Mouse (Mus musculus): ENCODE data around the gene Gm11938. TPM values are rescaled to one million over a fixed set of nuclear protein-coding genes. Genes with fewer than 3 reads are reported as not detected.
A peak's percentile ranks its signal among the peaks of the same experiment; 100 is the strongest.
"Not testable (repeated sequence)": the region's sequence is repeated elsewhere in the genome, so short reads cannot be mapped to it uniquely, and the experiment has no call there.

The Gm11938 gene
- polyA plus RNA-seq, 1 experiment from 2014 or later = not detected

DNA sequence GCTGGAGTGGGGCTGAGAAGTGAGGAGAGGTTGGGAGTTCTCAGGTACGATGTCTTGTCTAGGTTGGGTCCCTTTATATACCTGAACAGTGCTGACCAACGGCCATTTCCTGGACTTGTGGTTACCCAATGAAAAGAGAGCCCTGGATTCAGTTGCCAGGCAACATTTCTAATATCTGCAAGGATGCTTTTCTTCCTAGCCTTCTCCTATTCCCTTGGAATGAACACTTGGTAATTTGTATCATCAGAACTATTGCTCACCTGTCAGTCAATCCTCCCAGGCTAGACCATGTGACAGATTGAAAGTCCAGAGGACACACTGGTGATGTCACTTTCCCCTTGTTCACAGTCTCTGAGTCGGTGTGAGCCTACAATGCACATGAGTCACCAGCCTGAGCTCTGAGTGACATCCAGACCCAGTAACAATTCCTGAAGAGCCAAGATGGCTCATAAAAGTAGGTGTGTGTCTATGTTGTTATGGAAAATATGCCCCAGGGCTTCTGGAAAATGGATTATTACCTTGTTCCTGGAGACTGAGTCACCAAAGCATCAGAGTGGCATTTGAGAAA is 11.8 kb upstream of the Gm11938 start, which contains the start of gene Krtap2-4:
Gene Krtap2-4 (minus strand): TSS at position 51 of the 568 bp plus-strand sequence.
- H3K4me2 ChIP-seq = no peak within 1 kb of the TSS
- no peaks in the 10 kb centered on the region for H3K36me3 ChIP-seq
- no peaks in the 10 kb centered on the region for H3K4me1 ChIP-seq
- WGBS = 76% methylated on average over 3 of the region's 3 CpGs
- ATAC-seq (replicated peaks; ENCODE audit: low FRiP score) = no peak
- no peak within 1 kb of the TSS for H3K9ac ChIP-seq
- no peak within 1 kb of the TSS for H3K4me3 ChIP-seq (replicated peaks)
- no peak within 1 kb of the TSS for H3K27ac ChIP-seq
- no peaks in the 10 kb centered on the region for H3K27me3 ChIP-seq
- no peaks in the 10 kb centered on the region for H3K9me3 ChIP-seq (replicated peaks)

DNA sequence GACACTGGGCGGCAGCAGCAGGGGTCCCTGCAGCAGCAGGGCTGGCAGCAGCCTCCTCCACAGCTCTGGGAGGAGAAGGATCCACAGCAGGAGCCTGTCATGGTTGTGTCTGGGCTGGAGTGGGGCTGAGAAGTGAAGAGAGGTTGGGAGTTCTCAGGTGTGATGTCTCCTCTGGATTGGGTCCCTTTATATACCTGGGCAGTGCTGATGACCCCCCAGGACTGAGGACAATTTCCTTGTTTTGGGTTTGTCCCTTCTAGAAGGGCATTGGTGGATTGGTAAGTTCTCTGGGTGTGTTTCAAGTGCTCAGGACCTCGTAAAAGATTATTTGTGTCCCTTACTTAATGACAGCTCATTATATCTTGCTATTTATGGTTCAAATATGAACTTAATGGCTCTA is 7.0 kb upstream of the Gm11938 start, which contains the start of gene Gm11937:
Gene Gm11937 (minus strand): TSS at position 101 of the 400 bp plus-strand sequence.
- not testable (repeated sequence) for H3K27ac ChIP-seq; H3K9ac ChIP-seq; H3K27me3 ChIP-seq; H3K4me1 ChIP-seq; H3K9me3 ChIP-seq (replicated peaks); ATAC-seq (replicated peaks; ENCODE audit: low FRiP score); H3K4me2 ChIP-seq; H3K4me3 ChIP-seq (replicated peaks); H3K36me3 ChIP-seq
- 67% methylated on average over 1 of the region's 2 CpGs for WGBS

DNA sequence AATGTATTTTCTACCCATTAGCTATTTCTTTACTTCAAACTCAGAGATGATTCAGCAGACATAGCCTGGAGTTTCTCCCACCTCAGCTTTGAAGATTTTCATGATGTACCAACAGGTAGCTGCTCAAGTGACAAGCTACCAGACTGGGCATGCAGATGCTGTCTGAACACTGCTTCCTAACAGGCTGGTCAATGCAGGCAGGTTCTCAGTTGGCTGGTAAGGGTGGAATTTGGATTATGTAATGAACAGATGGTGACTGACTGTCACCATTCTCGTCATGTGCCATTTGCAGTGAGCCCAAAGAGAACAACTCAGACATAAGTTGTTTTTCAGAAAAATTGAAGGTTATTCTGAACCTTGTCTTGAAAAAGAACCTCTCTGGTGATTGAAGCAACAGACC is 6.0 kb upstream of the Gm11938 start:
- H3K4me3 ChIP-seq (replicated peaks) = no peak overlapping the region
- H3K27ac ChIP-seq = no peak overlapping the region
- no peak overlapping the region for H3K4me2 ChIP-seq
- H3K9me3 ChIP-seq (replicated peaks) = no peaks in the 10 kb centered on the region
- 74% methylated on average over 1 of the region's 1 CpGs for WGBS
- H3K4me1 ChIP-seq = no peaks in the 10 kb centered on the region
- H3K36me3 ChIP-seq = no peaks in the 10 kb centered on the region
- 0 out of 2 replicates have a peak, but pooled peaks cover 3% of the 10 kb centered on the region for H3K27me3 ChIP-seq
- no peak overlapping the region for H3K9ac ChIP-seq
- no peak for ATAC-seq (replicated peaks; ENCODE audit: low FRiP score)

DNA sequence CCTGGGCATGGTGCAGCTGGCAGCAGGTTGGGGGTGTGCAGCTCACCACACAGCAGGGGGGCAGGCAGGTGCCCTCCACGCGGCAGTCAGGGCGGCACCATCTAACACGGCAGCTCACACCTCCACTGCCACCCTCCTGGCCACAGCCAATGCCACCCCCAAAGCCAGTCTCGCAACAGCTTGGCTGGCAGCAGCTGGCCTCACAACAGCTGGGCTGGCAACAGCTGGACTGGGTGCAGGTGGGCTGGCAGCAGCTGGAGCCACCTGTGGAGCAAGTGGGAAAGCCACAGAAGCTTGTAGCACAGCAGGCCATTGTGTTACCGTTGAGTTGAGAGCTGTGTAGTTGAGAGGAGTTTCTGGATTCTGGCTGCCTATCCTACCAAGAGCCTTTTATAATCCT is 5.4 kb downstream of the Gm11938 start, which contains the start of gene Krtap9-3:
Gene Krtap9-3 (minus strand): TSS at position 364 of the 400 bp plus-strand sequence.
- H3K4me3 ChIP-seq (replicated peaks); H3K4me1 ChIP-seq; H3K9me3 ChIP-seq (replicated peaks); H3K9ac ChIP-seq; H3K27ac ChIP-seq; ATAC-seq (replicated peaks; ENCODE audit: low FRiP score); H3K36me3 ChIP-seq; H3K4me2 ChIP-seq; H3K27me3 ChIP-seq: not testable (repeated sequence)
- 73% methylated on average over 6 of the region's 6 CpGs for WGBS

DNA sequence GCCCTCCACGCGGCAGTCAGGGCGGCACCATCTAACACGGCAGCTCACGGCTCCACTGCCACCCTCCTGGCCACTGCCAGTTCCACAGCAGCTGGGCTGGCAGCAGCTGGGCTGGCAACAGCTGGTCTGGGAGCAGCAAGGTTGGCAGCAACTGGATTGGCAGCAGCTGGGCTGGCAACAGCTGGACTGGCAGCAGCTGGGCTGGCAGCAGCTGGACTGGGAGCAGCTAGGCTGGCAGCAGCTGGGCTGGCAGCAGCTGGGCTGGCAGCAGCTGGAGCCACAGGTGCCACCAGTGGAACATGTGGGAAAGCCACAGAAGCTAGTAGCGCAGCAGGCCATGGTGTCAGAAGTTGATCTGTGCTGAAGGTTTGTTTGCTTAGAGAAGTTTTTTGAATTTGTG is 12.1 kb downstream of the Gm11938 start, which contains the start of gene Krtap1-3:
Gene Krtap1-3 (minus strand): TSS at position 359 of the 400 bp plus-strand sequence.
- Histone ChIP-seq H3K4me1 (no peaks in the 10 kb centered on the region), H3K27ac (no peak within 1 kb of the TSS), H3K9me3 (replicated peaks) (no peaks in the 10 kb centered on the region), H3K27me3 (no peaks in the 10 kb centered on the region), H3K9ac (no peak within 1 kb of the TSS), H3K4me2 (no peak within 1 kb of the TSS), H3K4me3 (replicated peaks) (no peak within 1 kb of the TSS), H3K36me3 (no peaks in the 10 kb centered on the region)
- no peak for ATAC-seq (replicated peaks; ENCODE audit: low FRiP score)
- WGBS = 78% methylated on average over 6 of the region's 6 CpGs

DNA sequence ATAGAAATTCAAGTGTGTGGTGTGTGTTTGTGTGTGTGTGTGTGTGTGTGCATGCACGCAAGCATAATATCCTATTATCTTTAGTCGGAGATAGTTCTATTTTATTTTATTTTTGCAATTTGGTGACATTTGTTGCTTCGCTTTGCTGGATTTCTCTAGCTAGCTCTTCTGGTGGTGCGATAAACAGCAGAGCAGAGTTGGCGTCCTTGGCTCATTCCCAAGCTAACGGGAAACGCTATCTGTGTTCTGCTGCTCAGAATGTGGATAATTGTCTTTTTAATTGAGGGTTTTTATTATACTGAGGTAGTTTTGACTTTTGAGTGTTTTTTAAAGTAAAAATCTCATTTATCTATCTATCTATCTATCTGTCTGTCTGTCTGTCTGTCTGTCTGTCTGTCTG is 18.0 kb downstream of the Gm11938 start:
- 89% methylated on average over 7 of the region's 7 CpGs for WGBS
- H3K9ac ChIP-seq = no peak overlapping the region
- H3K36me3 ChIP-seq = no peaks in the 10 kb centered on the region
- H3K4me2 ChIP-seq = no peak overlapping the region
- H3K4me1 ChIP-seq = no peaks in the 10 kb centered on the region
- no peak for ATAC-seq (replicated peaks; ENCODE audit: low FRiP score)
- no peaks in the 10 kb centered on the region for H3K9me3 ChIP-seq (replicated peaks)
- H3K27me3 ChIP-seq = no peaks in the 10 kb centered on the region
- no peak overlapping the region for H3K27ac ChIP-seq
- H3K4me3 ChIP-seq (replicated peaks) = no peak overlapping the region

DNA sequence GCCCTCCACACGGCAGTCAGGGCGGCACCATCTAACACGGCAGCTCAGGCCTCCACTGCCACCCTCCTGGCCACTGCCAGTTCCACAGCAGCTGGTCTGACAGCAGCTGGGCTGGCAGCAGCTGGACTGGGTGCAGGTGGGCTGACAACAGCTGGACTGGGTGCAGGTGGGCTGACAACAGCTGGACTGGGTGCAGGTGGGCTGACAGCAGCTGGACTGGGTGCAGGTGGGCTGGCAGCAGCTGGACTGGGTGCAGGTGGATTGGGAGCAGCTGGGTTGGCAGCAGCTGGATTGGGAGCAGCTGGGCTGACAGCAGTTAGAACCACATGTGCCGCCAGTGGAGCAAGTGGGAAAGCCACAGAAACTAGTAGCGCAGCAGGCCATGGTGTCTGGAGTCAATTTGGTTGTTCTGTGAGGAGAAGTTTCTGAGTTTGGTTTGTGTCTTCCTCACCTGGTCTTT is 19.8 kb downstream of the Gm11938 start, which contains the start of gene Krtap1-4:
Gene Krtap1-4 (minus strand): TSS at position 410 of the 460 bp plus-strand sequence.
- no peaks in the 10 kb centered on the region for H3K27me3 ChIP-seq

DNA sequence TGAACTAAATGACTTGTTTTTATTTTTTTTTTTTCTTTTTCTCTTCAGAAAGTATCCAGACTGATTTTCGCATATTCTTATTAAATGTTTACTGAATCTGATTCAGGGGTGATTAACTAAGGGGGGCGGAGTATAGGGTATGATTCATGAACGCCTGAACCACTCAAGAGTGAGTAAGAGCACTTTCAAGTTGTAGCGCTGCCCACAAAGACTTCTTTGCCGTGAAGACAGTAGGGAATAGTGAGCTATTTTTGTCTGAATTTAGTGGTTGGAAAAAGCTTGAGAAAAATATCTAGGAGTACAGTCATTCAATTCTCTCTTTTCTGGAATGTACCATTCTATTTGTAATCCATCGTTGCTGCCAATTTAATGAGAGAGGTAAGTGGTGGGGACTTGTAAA is 21.5 kb downstream of the Gm11938 start:
- H3K9ac ChIP-seq = no peak overlapping the region
- no peaks in the 10 kb centered on the region for H3K9me3 ChIP-seq (replicated peaks)
- no peak overlapping the region for H3K4me2 ChIP-seq
- no peak overlapping the region for H3K4me3 ChIP-seq (replicated peaks)
- ATAC-seq (replicated peaks; ENCODE audit: low FRiP score) = no peak
- no peaks in the 10 kb centered on the region for H3K36me3 ChIP-seq
- no peak overlapping the region for H3K27ac ChIP-seq
- 82% methylated on average over 6 of the region's 6 CpGs for WGBS
- no peaks in the 10 kb centered on the region for H3K4me1 ChIP-seq
- no peaks in the 10 kb centered on the region for H3K27me3 ChIP-seq

More for the DNA sequence above, 19.8 kb downstream of the Gm11938 start, which contains the start of gene Krtap1-4:
- H3K9me3 ChIP-seq (replicated peaks) = no peaks in the 10 kb centered on the region
- H3K4me3 ChIP-seq (replicated peaks) = no peak within 1 kb of the TSS
- H3K4me1 ChIP-seq = no peaks in the 10 kb centered on the region
- no peak for ATAC-seq (replicated peaks; ENCODE audit: low FRiP score)
- H3K9ac ChIP-seq = no peak within 1 kb of the TSS
- no peak within 1 kb of the TSS for H3K27ac ChIP-seq
- WGBS = 81% methylated on average over 5 of the region's 5 CpGs
- no peaks in the 10 kb centered on the region for H3K36me3 ChIP-seq
- no peak within 1 kb of the TSS for H3K4me2 ChIP-seq

DNA sequence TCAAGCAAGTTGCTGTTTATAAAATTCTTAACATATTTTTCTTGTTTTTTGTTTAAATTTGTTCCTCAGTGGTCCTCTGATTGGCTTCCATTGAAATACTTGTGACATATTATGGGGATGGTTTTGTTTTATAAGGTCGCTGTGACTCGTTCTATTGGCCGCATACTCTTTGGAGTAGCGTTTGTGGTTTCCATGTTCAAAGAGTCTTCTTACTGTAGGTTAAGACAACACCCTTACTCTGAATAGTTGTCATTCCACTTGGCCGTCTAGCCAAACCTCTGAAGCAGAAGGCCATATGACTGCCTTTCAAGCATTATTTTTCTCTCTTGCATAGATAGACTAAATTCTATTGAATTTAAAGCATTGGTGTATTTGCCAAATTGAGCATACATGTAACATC is 22.1 kb downstream of the Gm11938 start:
- Histone ChIP-seq H3K4me1 (no peaks in the 10 kb centered on the region), H3K9ac (no peak overlapping the region), H3K27ac (no peak overlapping the region), H3K4me2 (no peak overlapping the region), H3K4me3 (replicated peaks) (no peak overlapping the region), H3K27me3 (no peaks in the 10 kb centered on the region), H3K36me3 (no peaks in the 10 kb centered on the region), H3K9me3 (replicated peaks) (no peaks in the 10 kb centered on the region)
- ATAC-seq (replicated peaks; ENCODE audit: low FRiP score) = no peak
- WGBS = 91% methylated on average over 5 of the region's 5 CpGs

DNA sequence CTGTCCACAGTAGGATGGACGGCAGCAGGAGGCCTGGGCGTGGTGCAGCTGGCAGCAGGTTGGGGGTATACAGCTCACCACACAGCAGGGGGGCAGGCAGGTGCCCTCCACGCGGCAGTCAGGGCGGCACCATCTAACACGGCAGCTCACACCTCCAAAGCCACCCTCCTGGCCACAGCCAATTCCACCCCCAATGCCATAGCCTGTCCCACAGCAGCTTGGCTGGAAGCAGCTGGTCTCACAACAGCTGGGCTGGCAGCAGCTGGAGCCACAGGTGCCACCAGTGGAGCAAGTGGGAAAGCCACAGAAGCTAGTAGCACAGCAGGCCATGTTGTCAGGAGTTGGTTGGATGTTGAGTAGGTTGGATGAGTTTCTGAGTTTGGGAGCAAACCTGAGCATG is 22.5 kb downstream of the Gm11938 start, which contains the start of gene Krtap1-5:
Gene Krtap1-5 (minus strand): TSS at position 381 of the 400 bp plus-strand sequence.
- Histone ChIP-seq H3K4me1 (no peaks in the 10 kb centered on the region), H3K9me3 (replicated peaks) (no peaks in the 10 kb centered on the region), H3K27me3 (no peaks in the 10 kb centered on the region), H3K4me3 (replicated peaks) (no peak within 1 kb of the TSS), H3K4me2 (no peak within 1 kb of the TSS), H3K27ac (no peak within 1 kb of the TSS), H3K9ac (no peak within 1 kb of the TSS), H3K36me3 (no peaks in the 10 kb centered on the region)
- ATAC-seq (replicated peaks; ENCODE audit: low FRiP score) = no peak
- WGBS = 83% methylated on average over 6 of the region's 6 CpGs

DNA sequence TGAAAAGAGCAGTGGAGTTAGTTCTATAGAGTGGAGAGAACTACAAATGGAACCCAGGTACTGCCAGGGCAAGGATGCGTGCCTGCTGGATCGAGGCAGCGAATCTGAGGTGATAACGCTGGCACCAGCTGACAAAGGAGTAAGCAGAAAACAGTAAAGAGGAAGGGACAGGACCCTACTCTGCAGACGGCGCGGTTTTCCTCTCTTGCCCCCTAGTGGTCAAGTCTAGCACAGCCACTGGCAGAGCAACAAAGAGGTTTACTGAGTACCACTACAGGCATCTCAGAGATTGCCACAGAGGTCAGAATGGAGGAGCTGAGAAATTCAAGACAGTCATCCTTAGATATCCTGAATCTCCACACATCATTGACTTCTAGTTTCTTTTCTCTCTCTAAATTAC is 29.0 kb downstream of the Gm11938 start:
- 1% methylated on average over 7 of the region's 7 CpGs for WGBS
- no peaks in the 10 kb centered on the region for H3K9me3 ChIP-seq (replicated peaks)
- H3K27me3 ChIP-seq = peaks cover 3% of the 10 kb centered on the region; the same call in 1 of the 2 replicates
- 0 out of 2 replicates have a peak, but pooled peaks have one; percentile 67 for ATAC-seq (replicated peaks; ENCODE audit: low FRiP score)
- no peak overlapping the region for H3K4me3 ChIP-seq (replicated peaks)
- no peaks in the 10 kb centered on the region for H3K4me1 ChIP-seq
- no peak overlapping the region for H3K27ac ChIP-seq
- H3K4me2 ChIP-seq = peak overlapping the region; percentile 36
- no peak overlapping the region for H3K9ac ChIP-seq
- no peaks in the 10 kb centered on the region for H3K36me3 ChIP-seq

DNA sequence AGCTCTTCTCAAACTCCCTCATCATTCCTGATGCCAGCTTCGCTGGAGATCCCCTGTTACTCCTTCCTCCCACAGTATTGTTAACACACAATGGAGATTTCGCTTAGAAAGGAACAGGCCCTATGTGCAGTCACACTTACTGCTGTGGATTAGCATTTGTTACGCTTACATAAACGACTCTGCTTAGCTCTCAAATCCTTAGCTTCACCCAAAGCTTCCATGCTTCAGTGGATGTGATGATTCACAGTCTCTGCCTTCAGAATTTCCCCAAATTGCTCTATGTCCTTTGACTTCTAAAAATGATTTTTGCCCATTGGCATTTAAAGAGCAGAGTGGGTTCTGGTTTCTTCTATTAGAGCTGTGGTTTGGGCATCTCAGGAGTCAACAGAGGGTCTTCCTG is 29.9 kb downstream of the Gm11938 start:
- Histone ChIP-seq H3K27ac (no peak overlapping the region), H3K4me2 (no peak overlapping the region), H3K9ac (no peak overlapping the region), H3K4me1 (no peaks in the 10 kb centered on the region), H3K36me3 (no peaks in the 10 kb centered on the region), H3K9me3 (replicated peaks) (no peaks in the 10 kb centered on the region), H3K4me3 (replicated peaks) (no peak overlapping the region), H3K27me3 (peaks cover 3% of the 10 kb centered on the region; the same call in 1 of the 2 replicates)
- WGBS = 57% methylated on average over 4 of the region's 4 CpGs
- ATAC-seq (replicated peaks; ENCODE audit: low FRiP score) = no peak

Measured in kidney, embryonic 15.5 days (tissue).